Mouse (Mus musculus) embryonic fibroblast, embryonic 13.5 days (primary cell): ENCODE data around the gene P2ry6.

Experiments used
- CTCF ChIP-seq: IDR thresholded peaks from 2 replicates; pipeline ENCODE4 v1.5.1; 2011; ENCODE audit warnings: mild to moderate bottlenecking, control low read depth, low read length, moderate library complexity, borderline replicate concordance; ENCODE audit not compliant: insufficient read depth
- POLR2A ChIP-seq: IDR thresholded peaks from 2 replicates; pipeline ENCODE4 v1.6.1; 2011; ENCODE audit warnings: low read depth, mild to moderate bottlenecking, control low read depth, low read length, moderate library complexity

DNA sequence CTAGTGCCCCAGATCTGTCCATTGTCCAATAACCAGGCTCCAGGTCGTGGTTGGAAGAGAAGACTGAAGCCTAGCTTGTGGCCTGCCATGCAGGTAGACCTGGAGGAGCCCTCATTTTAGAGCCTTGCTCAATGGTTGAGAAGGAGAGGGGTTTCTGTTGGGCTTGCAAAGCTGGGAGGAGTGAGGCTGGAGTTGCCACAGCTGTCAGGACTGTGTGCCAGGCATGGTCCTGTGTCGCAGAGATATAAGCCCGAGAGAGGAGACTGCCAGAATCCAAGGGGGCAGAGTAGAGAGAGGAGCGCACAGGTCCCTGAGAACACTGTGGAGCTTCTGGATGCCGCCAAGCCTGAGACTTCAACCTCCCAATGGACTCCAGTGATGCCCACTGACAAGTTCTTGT is 29.7 kb downstream of the P2ry6 start:
- TF ChIP-seq CTCF (no peak), POLR2A (no peak)
